Mouse (Mus musculus): ENCODE results near the gene Sec14l4.

Sec14l4 gene

GRCm38 (mm10) chr11:4027066-4027465 is 4.2 kb upstream of the Sec14l4 start:
- in situ Hi-C loops (cut with MboI; ENCODE audit: low sequenced_read_pairs): no loop called here

GRCm38 (mm10) chr11:4027561-4028334 is 3.5 kb upstream of the Sec14l4 start:
- in situ Hi-C loops (cut with MboI; ENCODE audit: low sequenced_read_pairs): no loop called here

- in situ Hi-C loops (cut with MboI; ENCODE audit: low sequenced_read_pairs): no loop called here
Observed at GRCm38 (mm10) chr11:4029343-4029742, 1.9 kb upstream of the Sec14l4 start.

- in situ Hi-C loops (cut with MboI; ENCODE audit: low sequenced_read_pairs): no loop called here
Observed at GRCm38 (mm10) chr11:4031961-4032360, 699 bp downstream of the Sec14l4 start.

GRCm38 (mm10) chr11:4033471-4033870 is 2.2 kb downstream of the Sec14l4 start:
- in situ Hi-C loops (cut with MboI; ENCODE audit: low sequenced_read_pairs): no loop called here

- in situ Hi-C loops (cut with MboI; ENCODE audit: low sequenced_read_pairs): no loop called here
Observed at GRCm38 (mm10) chr11:4034169-4034568, 2.9 kb downstream of the Sec14l4 start.

GRCm38 (mm10) chr11:4035116-4035892 is 4.0 kb downstream of the Sec14l4 start:
- in situ Hi-C loops (cut with MboI; ENCODE audit: low sequenced_read_pairs): no loop called here

GRCm38 (mm10) chr11:4035916-4036315 is 4.7 kb downstream of the Sec14l4 start:
- in situ Hi-C loops (cut with MboI; ENCODE audit: low sequenced_read_pairs): no loop called here

- in situ Hi-C loops (cut with MboI; ENCODE audit: low sequenced_read_pairs): no loop called here
Observed at GRCm38 (mm10) chr11:4036365-4037084, 5.3 kb downstream of the Sec14l4 start.

GRCm38 (mm10) chr11:4039951-4040350 is 8.7 kb downstream of the Sec14l4 start:
- in situ Hi-C loops (cut with MboI; ENCODE audit: low sequenced_read_pairs): no loop called here

- in situ Hi-C loops (cut with MboI; ENCODE audit: low sequenced_read_pairs): no loop called here
Observed at GRCm38 (mm10) chr11:4041123-4041625, 9.9 kb downstream of the Sec14l4 start.

- in situ Hi-C loops (cut with MboI; ENCODE audit: low sequenced_read_pairs): no loop called here
Observed at GRCm38 (mm10) chr11:4043081-4043480, 11.8 kb downstream of the Sec14l4 start.

GRCm38 (mm10) chr11:4046526-4046925 is 15.3 kb downstream of the Sec14l4 start:
- in situ Hi-C loops (cut with MboI; ENCODE audit: low sequenced_read_pairs): no loop called here

GRCm38 (mm10) chr11:4047766-4048165 is 16.5 kb downstream of the Sec14l4 start:
- in situ Hi-C loops (cut with MboI; ENCODE audit: low sequenced_read_pairs): no loop called here

- in situ Hi-C loops (cut with MboI; ENCODE audit: low sequenced_read_pairs): no loop called here
Observed at GRCm38 (mm10) chr11:4048438-4048837, 17.2 kb downstream of the Sec14l4 start.

GRCm38 (mm10) chr11:4053586-4053985 is 22.3 kb downstream of the Sec14l4 start:
- in situ Hi-C loops (cut with MboI; ENCODE audit: low sequenced_read_pairs): no loop called here

- in situ Hi-C loops (cut with MboI; ENCODE audit: low sequenced_read_pairs): no loop called here
Observed at GRCm38 (mm10) chr11:4060866-4061575, 29.8 kb downstream of the Sec14l4 start.

GRCm38 (mm10) chr11:4062523-4062922 is 31.3 kb downstream of the Sec14l4 start:
- in situ Hi-C loops (cut with MboI; ENCODE audit: low sequenced_read_pairs): no loop called here

GRCm38 (mm10) chr11:4062981-4063380 is 31.7 kb downstream of the Sec14l4 start:
- in situ Hi-C loops (cut with MboI; ENCODE audit: low sequenced_read_pairs): no loop called here

- in situ Hi-C loops (cut with MboI; ENCODE audit: low sequenced_read_pairs): no loop called here
Observed at GRCm38 (mm10) chr11:4064627-4065122, 33.4 kb downstream of the Sec14l4 start, which contains the start of gene Sec14l3. Gene Sec14l3 (plus strand): TSS chr11:4064841.
